Mouse (Mus musculus) embryonic fibroblast, embryonic 13.5 days (primary cell): Measurements from ENCODE around the gene Banp.

ENCODE experiments used
- CTCF ChIP-seq: IDR thresholded peaks from 2 replicates; pipeline ENCODE4 v1.5.1; 2011; ENCODE audit warnings: mild to moderate bottlenecking, control low read depth, low read length, moderate library complexity, borderline replicate concordance; ENCODE audit not compliant: insufficient read depth
- POLR2A ChIP-seq: IDR thresholded peaks from 2 replicates; pipeline ENCODE4 v1.6.1; 2011; ENCODE audit warnings: low read depth, mild to moderate bottlenecking, control low read depth, low read length, moderate library complexity

DNA sequence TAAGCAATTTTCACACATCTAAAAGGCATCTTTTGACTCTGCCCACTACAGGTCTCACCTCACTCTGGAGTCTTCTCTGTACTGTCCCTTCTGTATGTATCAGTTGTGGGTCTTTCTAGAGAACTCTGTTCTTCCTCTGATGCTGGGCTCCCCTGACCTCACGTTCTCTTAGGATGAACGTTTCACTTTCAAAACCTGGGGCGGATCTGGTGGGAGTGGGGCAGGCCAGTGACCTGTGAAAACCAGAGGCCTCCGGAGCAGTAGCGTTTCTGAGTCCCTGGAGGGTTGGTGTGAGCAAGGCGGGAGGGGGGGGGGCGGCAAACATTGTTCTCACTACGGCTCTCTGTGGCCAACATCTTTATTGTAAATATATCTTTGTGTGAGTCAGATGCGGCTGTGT lies 109.0 kb downstream of the Banp start:
- TF ChIP-seq CTCF (no peak), POLR2A (no peak)
